Mouse (Mus musculus): ENCODE data around the gene Cdipt. TPM values are rescaled to one million over a fixed set of nuclear protein-coding genes. Genes with fewer than 3 reads are reported as not detected.

The Cdipt gene
- polyA plus RNA-seq, 1 experiment from 2014 or later = 59.2 TPM

GRCm38 (mm10) chr7:126975950-126976866, 494 bp downstream of the Cdipt start, which contains the start of gene Cdiptos:
Gene Cdiptos, minus strand, starts transcription at chr7:126976098.
- whole genome bisulfite sequencing (ENCODE audit: insufficient replicate concordance) = under 1% methylated on average over 55 of the region's 55 CpGs
- Histone ChIP-seq H3K4me1 (peaks cover 35% of the 10 kb centered on the region), H3K27ac (peak within 1 kb of the TSS; percentile 90), H3K4me2 (peak within 1 kb of the TSS; percentile 87), H3K4me3 (peak within 1 kb of the TSS; percentile 90), H3K9ac (peak within 1 kb of the TSS; percentile 95), H3K9me3 (replicated peaks) (no peaks in the 10 kb centered on the region), H3K27me3 (replicated peaks) (no peaks in the 10 kb centered on the region), H3K36me3 (peaks cover 35% of the 10 kb centered on the region)
- peak; percentile 93 for ATAC-seq

- Histone ChIP-seq H3K4me2 (peak overlapping the region; percentile 87), H3K4me3 (peak overlapping the region; percentile 90), H3K27me3 (replicated peaks) (no peaks in the 10 kb centered on the region), H3K4me1 (peaks cover 41% of the 10 kb centered on the region), H3K36me3 (peaks cover 36% of the 10 kb centered on the region), H3K9me3 (replicated peaks) (no peaks in the 10 kb centered on the region), H3K9ac (peak overlapping the region; percentile 95), H3K27ac (peak overlapping the region; percentile 90)
- WGBS (ENCODE audit: insufficient replicate concordance) = 23% methylated on average over 14 of the region's 14 CpGs
- ATAC-seq = no peak
These were observed 1.3 kb downstream of the Cdipt start for GRCm38 (mm10) chr7:126976878-126977459.

GRCm38 (mm10) chr7:126978841-126979240, 3.1 kb downstream of the Cdipt start:
- H3K36me3 ChIP-seq = peaks cover 36% of the 10 kb centered on the region
- no peaks in the 10 kb centered on the region for H3K27me3 ChIP-seq (replicated peaks)
- WGBS (ENCODE audit: insufficient replicate concordance) = 84% methylated on average over 6 of the region's 6 CpGs
- H3K4me1 ChIP-seq = peaks cover 47% of the 10 kb centered on the region
- H3K27ac ChIP-seq = no peak overlapping the region
- no peak overlapping the region for H3K4me3 ChIP-seq
- no peak for ATAC-seq
- H3K4me2 ChIP-seq = no peak overlapping the region
- H3K9ac ChIP-seq = no peak overlapping the region
- no peaks in the 10 kb centered on the region for H3K9me3 ChIP-seq (replicated peaks)

- H3K36me3 ChIP-seq = peaks cover 36% of the 10 kb centered on the region
- WGBS (ENCODE audit: insufficient replicate concordance) = 71% methylated on average over 2 of the region's 2 CpGs
- H3K4me2 ChIP-seq = no peak overlapping the region
- no peaks in the 10 kb centered on the region for H3K9me3 ChIP-seq (replicated peaks)
- peaks cover 41% of the 10 kb centered on the region for H3K4me1 ChIP-seq
- H3K27ac ChIP-seq = no peak overlapping the region
- no peak overlapping the region for H3K4me3 ChIP-seq
- no peak overlapping the region for H3K9ac ChIP-seq
- ATAC-seq = no peak
- 0 out of 2 replicates have a peak, but pooled peaks cover 6% of the 10 kb centered on the region for H3K27me3 ChIP-seq (replicated peaks)
These were observed 5.9 kb downstream of the Cdipt start for GRCm38 (mm10) chr7:126981601-126982000.

- Histone ChIP-seq H3K4me2 (no peak overlapping the region), H3K27ac (no peak overlapping the region), H3K9ac (no peak overlapping the region), H3K4me1 (peaks cover 37% of the 10 kb centered on the region), H3K36me3 (peaks cover 36% of the 10 kb centered on the region), H3K4me3 (no peak overlapping the region), H3K27me3 (replicated peaks) (0 out of 2 replicates have a peak, but pooled peaks cover 6% of the 10 kb centered on the region), H3K9me3 (replicated peaks) (no peaks in the 10 kb centered on the region)
- ATAC-seq = no peak
- 44% methylated on average over 4 of the region's 4 CpGs for WGBS (ENCODE audit: insufficient replicate concordance)
These were observed 6.3 kb downstream of the Cdipt start for GRCm38 (mm10) chr7:126982054-126982453.

- H3K9ac ChIP-seq = no peak overlapping the region
- H3K27me3 ChIP-seq (replicated peaks) = 0 out of 2 replicates have a peak, but pooled peaks cover 6% of the 10 kb centered on the region
- peaks cover 27% of the 10 kb centered on the region for H3K4me1 ChIP-seq
- no peak overlapping the region for H3K4me2 ChIP-seq
- H3K9me3 ChIP-seq (replicated peaks) = no peaks in the 10 kb centered on the region
- 80% methylated on average over 7 of the region's 7 CpGs for WGBS (ENCODE audit: insufficient replicate concordance)
- H3K36me3 ChIP-seq = peaks cover 31% of the 10 kb centered on the region
- no peak overlapping the region for H3K27ac ChIP-seq
- no peak for ATAC-seq
- no peak overlapping the region for H3K4me3 ChIP-seq
These were observed 7.4 kb downstream of the Cdipt start for GRCm38 (mm10) chr7:126983113-126983512.

GRCm38 (mm10) chr7:126984667-126985444, 9.1 kb downstream of the Cdipt start:
- no peaks in the 10 kb centered on the region for H3K9me3 ChIP-seq (replicated peaks)
- 48% methylated on average over 10 of the region's 10 CpGs for WGBS (ENCODE audit: insufficient replicate concordance)
- no peak overlapping the region for H3K27ac ChIP-seq
- no peak overlapping the region for H3K4me2 ChIP-seq
- ATAC-seq = no peak
- H3K36me3 ChIP-seq = peaks cover 14% of the 10 kb centered on the region
- no peak overlapping the region for H3K9ac ChIP-seq
- peaks cover 11% of the 10 kb centered on the region; the same call in 1 of the 2 replicates for H3K4me1 ChIP-seq
- no peak overlapping the region for H3K4me3 ChIP-seq
- H3K27me3 ChIP-seq (replicated peaks) = 0 out of 2 replicates have a peak, but pooled peaks cover 6% of the 10 kb centered on the region

GRCm38 (mm10) chr7:126986319-126986718, 10.6 kb downstream of the Cdipt start:
- peaks cover under 1% of the 10 kb centered on the region; the same call in 1 of the 2 replicates for H3K36me3 ChIP-seq
- H3K9me3 ChIP-seq (replicated peaks) = no peaks in the 10 kb centered on the region
- H3K27me3 ChIP-seq (replicated peaks) = 0 out of 2 replicates have a peak, but pooled peaks cover 6% of the 10 kb centered on the region
- ATAC-seq = no peak
- no peak overlapping the region for H3K4me2 ChIP-seq
- no peak overlapping the region for H3K9ac ChIP-seq
- peaks cover 11% of the 10 kb centered on the region; the same call in 1 of the 2 replicates for H3K4me1 ChIP-seq
- H3K27ac ChIP-seq = no peak overlapping the region
- 44% methylated on average over 9 of the region's 9 CpGs for WGBS (ENCODE audit: insufficient replicate concordance)
- no peak overlapping the region for H3K4me3 ChIP-seq

- 66% methylated on average over 8 of the region's 8 CpGs for WGBS (ENCODE audit: insufficient replicate concordance)
- no peaks in the 10 kb centered on the region for H3K36me3 ChIP-seq
- H3K27me3 ChIP-seq (replicated peaks) = 0 out of 2 replicates have a peak, but pooled peaks cover 11% of the 10 kb centered on the region
- H3K9me3 ChIP-seq (replicated peaks) = no peaks in the 10 kb centered on the region
- H3K4me2 ChIP-seq = no peak overlapping the region
- no peaks in the 10 kb centered on the region for H3K4me1 ChIP-seq
- H3K27ac ChIP-seq = no peak overlapping the region
- no peak overlapping the region for H3K4me3 ChIP-seq
- H3K9ac ChIP-seq = no peak overlapping the region
- no peak for ATAC-seq
These were observed 13.1 kb downstream of the Cdipt start for GRCm38 (mm10) chr7:126988816-126989215.

- H3K9ac ChIP-seq = no peak overlapping the region
These were observed 20.7 kb downstream of the Cdipt start for GRCm38 (mm10) chr7:126996449-126996848.

GRCm38 (mm10) chr7:126999568-126999967, 23.9 kb downstream of the Cdipt start:
- Histone ChIP-seq H3K4me3 (no peak overlapping the region), H3K36me3 (peaks cover 6% of the 10 kb centered on the region), H3K9ac (no peak overlapping the region), H3K9me3 (replicated peaks) (0 out of 2 replicates have a peak, but pooled peaks cover 3% of the 10 kb centered on the region), H3K4me2 (no peak overlapping the region), H3K4me1 (peaks cover 6% of the 10 kb centered on the region; the same call in 1 of the 2 replicates), H3K27me3 (replicated peaks) (no peaks in the 10 kb centered on the region), H3K27ac (no peak overlapping the region)
- no peak for ATAC-seq
- WGBS (ENCODE audit: insufficient replicate concordance) = 51% methylated on average over 10 of the region's 10 CpGs

More at GRCm38 (mm10) chr7:126996449-126996848, 20.7 kb downstream of the Cdipt start:
- ATAC-seq = no peak
- H3K4me3 ChIP-seq = no peak overlapping the region
- H3K4me1 ChIP-seq = no peaks in the 10 kb centered on the region; the same call in 1 of the 2 replicates
- 0 out of 2 replicates have a peak, but pooled peaks cover 3% of the 10 kb centered on the region for H3K9me3 ChIP-seq (replicated peaks)
- no peak overlapping the region for H3K27ac ChIP-seq
- WGBS (ENCODE audit: insufficient replicate concordance) = 68% methylated on average over 4 of the region's 4 CpGs
- H3K27me3 ChIP-seq (replicated peaks) = 0 out of 2 replicates have a peak, but pooled peaks cover 5% of the 10 kb centered on the region
- no peak overlapping the region for H3K4me2 ChIP-seq
- H3K36me3 ChIP-seq = peaks cover 6% of the 10 kb centered on the region

All from liver, embryonic 12.5 days (tissue).